Comparison of ENCODE assay signal across 16 mouse cellular contexts in genomic region chr14:54523600-54523999, GRCm38 (mm10). TPM values are rescaled to one million over a fixed set of nuclear protein-coding genes. Genes with fewer than 3 reads are reported as not detected.
DNase-seq lines count a peak whose midpoint lies in the region; TF ChIP-seq lines count a peak whose summit lies in the region.
"Had no signal": no experiment of that assay in that cellular context is flagged by ENCODE, and none has a peak within 500 bp of the region (broad histone marks: within the 10 kb centered on the region; RNA-seq: fewer than 3 reads in every experiment).

No protein-coding gene starts in this region.

- peaks cover 2 to 8% of the 10 kb centered on the region in 2 experiments; a peak in 3 of 4 replicates for H3K4me1 ChIP-seq in CH12.LX (ENCODE audit: control insufficient read depth in 1 of 2, insufficient read depth in 2 of 2)

- no peak overlapping the region for H3K4me2 ChIP-seq in CH12.LX (ENCODE audit: insufficient read depth, low read depth, poor library complexity, severe bottlenecking)
- H3K4me2 ChIP-seq: embryonic facial prominence, embryonic 15.5 days; limb, embryonic 12.5 days; stomach, embryonic 15.5 days had no signal

- TF ChIP-seq CTCF in layer of hippocampus, adult 2 months (conservative IDR thresholded peaks at IDR 0.05), result peak; percentile 69
- peak in 1 of 2 experiments; percentile 56; a peak in 2 of 4 replicates for TF ChIP-seq CTCF in CH12.LX (conservative IDR thresholded peaks at IDR 0.05 in 1 of 2, IDR thresholded peaks at IDR 0.05 in 1 of 2; ENCODE audit: low read depth in 2 of 2, low read length in 2 of 2)

- peak; percentile 0 for TF ChIP-seq RAD21 in CH12.LX (IDR thresholded peaks at IDR 0.05; ENCODE audit: low read depth, low read length)

- no peaks in the 10 kb centered on the region for H3K27me3 ChIP-seq in CH12.LX (replicated peaks)
- H3K27me3 ChIP-seq: embryonic facial prominence, embryonic 15.5 days; limb, embryonic 12.5 days; stomach, embryonic 15.5 days had no signal

- in situ Hi-C loops in CH12.LX (cut with MboI; ENCODE audit: low pct_ligation_motif_present, low pct_unique_long_range_greater_than_20kb, low sequenced_read_pairs), result no loop called here

- dilution Hi-C loops in CH12.LX (cut with MboI; ENCODE audit: extremely low pct_ligation_motif_present, extremely low pct_unique_long_range_greater_than_20kb, low sequenced_read_pairs), result no loop called here

- no peak overlapping the region for H3K9ac ChIP-seq in CH12.LX (ENCODE audit: insufficient read depth, low read depth)
- H3K9ac ChIP-seq: embryonic facial prominence, embryonic 15.5 days; limb, embryonic 12.5 days; stomach, embryonic 15.5 days had no signal

- no peak for TF ChIP-seq EP300 in CH12.LX (IDR thresholded peaks at IDR 0.05; ENCODE audit: low read length)

- DNase-seq in layer of hippocampus, adult 2 months (ENCODE audit: low spot score in 2 of 2), result no peak
- DNase-seq in layer of hippocampus, adult 8-10 months (ENCODE audit: low spot score in 2 of 2), result no peak
- peak; percentile 23 for DNase-seq in CH12.LX (ENCODE audit: extremely low read depth)
- DNase-seq in ES-CJ7 (ENCODE audit: low read depth, low spot score), result peak; percentile 43
- DNase-seq in embryo, embryonic 11 days, result peak; percentile 33
- DNase-seq in thymus, postnatal 4 days, result no peak
- DNase-seq in gastrocnemius, adult 18-20 months (ENCODE audit: low spot score), result no peak
- DNase-seq: adrenal gland, postnatal 36 days; cerebellum, adult 8-10 months; heart, postnatal 14 days; kidney, adult 9 months; lung, postnatal 14 days had no signal

- no peaks in the 10 kb centered on the region for H3K9me3 ChIP-seq in CH12.LX (replicated peaks; ENCODE audit: low read length)
- H3K9me3 ChIP-seq: embryonic facial prominence, embryonic 15.5 days; limb, embryonic 12.5 days; stomach, embryonic 15.5 days had no signal

- no peak overlapping the region for H3K27ac ChIP-seq in layer of hippocampus, adult 2 months
- H3K27ac ChIP-seq in CH12.LX (ENCODE audit: insufficient read depth, low read depth), result no peak overlapping the region
- H3K27ac ChIP-seq: embryonic facial prominence, embryonic 15.5 days; limb, embryonic 12.5 days; stomach, embryonic 15.5 days had no signal

- no peaks in the 10 kb centered on the region for H3K36me3 ChIP-seq in CH12.LX (replicated peaks in 1 of 2; ENCODE audit: control insufficient read depth in 1 of 2, insufficient read depth in 1 of 2, low read length in 1 of 2)
- H3K36me3 ChIP-seq: embryonic facial prominence, embryonic 15.5 days; limb, embryonic 12.5 days; stomach, embryonic 15.5 days had no signal

- no peaks in the 10 kb centered on the region for H3K79me2 ChIP-seq in CH12.LX (replicated peaks; ENCODE audit: control insufficient read depth, extremely low read depth, insufficient read depth, poor library complexity, severe bottlenecking)

- TF ChIP-seq POLR2A in CH12.LX (IDR thresholded peaks at IDR 0.05; ENCODE audit: low read depth, low read length), result no peak

- H3K4me3 ChIP-seq in layer of hippocampus, adult 2 months, result no peak overlapping the region
- H3K4me3 ChIP-seq in CH12.LX (replicated peaks in 1 of 3; ENCODE audit: low read depth in 2 of 3, low read length in 2 of 3, poor library complexity in 1 of 3), result no peak overlapping the region
- H3K4me3 ChIP-seq: embryonic facial prominence, embryonic 15.5 days; limb, embryonic 12.5 days; stomach, embryonic 15.5 days had no signal

TF ChIP-seq in CH12.LX, 34 proteins besides CTCF, POLR2A, EP300 and RAD21:
- no peak for TF ChIP-seq TBP (conservative IDR thresholded peaks at IDR 0.05; ENCODE audit: low read depth, low read length)
- peak; percentile 88 for TF ChIP-seq ZNF384 (IDR thresholded peaks at IDR 0.05; ENCODE audit: low read depth, low read length)

RNA-seq across cellular contexts. Expression of gene Prmt5, which starts 6.3 kb away (rescaled TPM):
- 10 to 100 TPM; 47.3 to 53.6 TPM for total RNA-seq in layer of hippocampus, adult 2 months (2021)
- 10 to 100 TPM; 47.0 to 58.2 (median 51.9) TPM for total RNA-seq in layer of hippocampus, adult 8-10 months (2022)
- total RNA-seq in CH12.LX (2012; rRNA removed) (157 and 159 TPM in 2 replicates), CH12.LX (2014; rRNA removed) (106 and 110 TPM in 2 replicates)
- polyA plus RNA-seq in CH12.LX (2012; ENCODE audit: insufficient read length, low read depth), result 185 and 206 TPM in 2 replicates
- 10 to 100 TPM; 29.6 to 32.1 TPM for total RNA-seq in gastrocnemius, adult 18-20 months (2021)

RNA-seq across cellular contexts. Expression of gene Haus4, which starts 30.8 kb away (rescaled TPM):
- total RNA-seq in layer of hippocampus, adult 2 months (2021), result 1 to 10 TPM; 4.4 to 4.8 TPM
- total RNA-seq in layer of hippocampus, adult 8-10 months (2022), result 1 to 10 TPM; 3.6 to 9.7 (median 4.9) TPM
- total RNA-seq in CH12.LX (2012; rRNA removed) (65.5 and 71.8 TPM in 2 replicates), CH12.LX (2014; rRNA removed) (88.6 and 94.3 TPM in 2 replicates)
- 109 and 116 TPM in 2 replicates for polyA plus RNA-seq in CH12.LX (2012; ENCODE audit: insufficient read length, low read depth)
- total RNA-seq in gastrocnemius, adult 18-20 months (2021), result 1 to 10 TPM; 2.5 to 3.0 TPM

RNA-seq across cellular contexts. Expression of gene Rem2, which starts 47.7 kb away (rescaled TPM):
- 10 to 100 TPM; 23.9 to 24.0 TPM for total RNA-seq in layer of hippocampus, adult 2 months (2021)
- 10 to 100 TPM; 15.7 to 25.1 (median 18.7) TPM for total RNA-seq in layer of hippocampus, adult 8-10 months (2022)
- total RNA-seq in CH12.LX (2012; rRNA removed), result 0.08 and 0.29 TPM in 2 replicates
- total RNA-seq in CH12.LX (2014; rRNA removed), result not detected in 2 replicates
- 0.18 TPM in 1 of 2 replicates, not detected in the other for polyA plus RNA-seq in CH12.LX (2012; ENCODE audit: insufficient read length, low read depth)
- not detected for total RNA-seq in gastrocnemius, adult 18-20 months (2021)
- total RNA-seq: heart, postnatal 14 days; monocyte, adult 5-6 weeks had no signal

RNA-seq across cellular contexts. Expression of gene Ajuba, which starts 53.8 kb away (rescaled TPM):
- total RNA-seq in layer of hippocampus, adult 2 months (2021), result 1 to 10 TPM; 1.1 to 1.8 TPM
- total RNA-seq in layer of hippocampus, adult 8-10 months (2022), result 1 to 10 TPM; 1.3 to 2.7 (median 1.9) TPM
- total RNA-seq in CH12.LX (2012; rRNA removed) (0.13 TPM in 1 of 2 replicates, not detected in the other), CH12.LX (2014; rRNA removed) (0.09 TPM in 1 of 2 replicates, not detected in the other)
- 0.18 and 0.34 TPM in 2 replicates for polyA plus RNA-seq in CH12.LX (2012; ENCODE audit: insufficient read length, low read depth)
- 1 to 10 TPM in 1 of 2 experiments, under 1 TPM in 1; 0.91 to 1.6 TPM for total RNA-seq in gastrocnemius, adult 18-20 months (2021)

RNA-seq across cellular contexts. Expression of gene Lrp10, which starts 59.7 kb away (rescaled TPM):
- total RNA-seq in layer of hippocampus, adult 2 months (2021), result 10 to 100 TPM; 28.5 to 30.3 TPM
- 10 to 100 TPM; 32.0 to 44.8 (median 36.7) TPM for total RNA-seq in layer of hippocampus, adult 8-10 months (2022)
- 51.4 and 60.0 TPM in 2 replicates for total RNA-seq in CH12.LX (2012; rRNA removed)
- total RNA-seq in CH12.LX (2014; rRNA removed), result 27.9 and 28.7 TPM in 2 replicates
- polyA plus RNA-seq in CH12.LX (2012; ENCODE audit: insufficient read length, low read depth), result 64.1 and 79.8 TPM in 2 replicates
- total RNA-seq in gastrocnemius, adult 18-20 months (2021), result 10 to 100 TPM; 28.5 to 31.2 TPM

Comparison
In these comparisons a context has a peak if more than half of its experiments do, and no peak if none do; other contexts are left out.
1. DNase-seq: peak in CH12.LX (single experiment), ES-CJ7 (single experiment) and embryo, embryonic 11 days (single experiment); none in layer of hippocampus, adult 2 months (0 of 2), layer of hippocampus, adult 8-10 months (0 of 2), thymus, postnatal 4 days (single experiment) and gastrocnemius, adult 18-20 months (single experiment).
2. RNA of gene Haus4, which starts 30.8 kb away (total RNA-seq): 65.5 to 94.3 TPM in CH12.LX; 3.6 to 9.7 TPM in layer of hippocampus, adult 8-10 months, 4.4 to 4.8 TPM in layer of hippocampus, adult 2 months and 2.5 to 3.0 TPM in gastrocnemius, adult 18-20 months; every median in the first group is over 4 times any median in the second.
3. RNA of gene Rem2, which starts 47.7 kb away (total RNA-seq): 23.9 to 24.0 TPM in layer of hippocampus, adult 2 months and 15.7 to 25.1 TPM in layer of hippocampus, adult 8-10 months; 0.08 to 0.29 TPM in CH12.LX and not detected in gastrocnemius, adult 18-20 months; every median in the first group is over 10 times any median in the second.